Mouse (Mus musculus) G1E-ER4 (cell line): ENCODE measurements around the gene Rab15. TPM values are rescaled to one million over a fixed set of nuclear protein-coding genes. Genes with fewer than 3 reads are reported as not detected.

Source experiments
- GATA1 ChIP-seq: IDR thresholded peaks from one replicate; pipeline ENCODE4 v1.8.0; 2012; ENCODE audit warnings: low read length, inconsistent platforms
- polyA plus RNA-seq: library from polyadenylated mRNA; stranded (reverse); fragments of >175 nt; gene quantifications from 2 replicates; pipeline ENCODE4 v1.2.3, GENCODE M21; 2012

The Rab15 gene
- polyA plus RNA-seq, 1 experiment, result not detected

DNA sequence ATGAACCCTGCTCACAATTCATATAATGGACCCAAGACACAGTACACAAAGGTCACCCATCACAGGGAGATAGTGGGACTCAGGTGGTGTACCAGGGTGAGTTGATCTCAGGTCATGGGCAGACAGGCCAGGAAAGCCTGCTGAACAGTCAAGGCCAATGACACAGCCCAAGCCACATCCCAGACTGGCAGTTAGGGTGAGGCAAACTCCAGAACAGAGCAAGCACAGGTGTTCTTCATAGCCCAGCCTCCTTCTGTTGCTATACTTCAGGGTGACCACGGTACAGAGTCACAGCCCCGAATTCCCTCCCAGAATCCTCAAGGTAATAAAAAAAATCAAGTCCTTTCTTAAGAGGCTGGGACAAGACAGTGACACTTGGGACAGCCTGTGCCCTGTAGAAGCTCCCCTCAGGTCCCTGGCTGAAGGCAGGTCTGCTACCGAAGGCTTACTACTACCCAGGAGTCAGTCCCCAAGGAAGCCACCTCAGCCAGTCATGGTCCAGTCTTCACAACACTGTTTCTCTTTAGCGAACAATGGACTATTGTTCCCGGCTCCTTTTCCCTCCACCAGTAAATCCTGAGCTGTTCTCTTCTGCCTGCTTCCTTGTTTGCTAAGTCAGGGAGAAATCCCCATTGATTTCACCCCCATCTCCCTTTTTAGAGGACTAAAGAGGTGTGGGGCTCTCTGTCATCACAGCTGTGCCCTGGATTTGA is 24.5 kb downstream of the Rab15 start:
- no peak for TF ChIP-seq GATA1

DNA sequence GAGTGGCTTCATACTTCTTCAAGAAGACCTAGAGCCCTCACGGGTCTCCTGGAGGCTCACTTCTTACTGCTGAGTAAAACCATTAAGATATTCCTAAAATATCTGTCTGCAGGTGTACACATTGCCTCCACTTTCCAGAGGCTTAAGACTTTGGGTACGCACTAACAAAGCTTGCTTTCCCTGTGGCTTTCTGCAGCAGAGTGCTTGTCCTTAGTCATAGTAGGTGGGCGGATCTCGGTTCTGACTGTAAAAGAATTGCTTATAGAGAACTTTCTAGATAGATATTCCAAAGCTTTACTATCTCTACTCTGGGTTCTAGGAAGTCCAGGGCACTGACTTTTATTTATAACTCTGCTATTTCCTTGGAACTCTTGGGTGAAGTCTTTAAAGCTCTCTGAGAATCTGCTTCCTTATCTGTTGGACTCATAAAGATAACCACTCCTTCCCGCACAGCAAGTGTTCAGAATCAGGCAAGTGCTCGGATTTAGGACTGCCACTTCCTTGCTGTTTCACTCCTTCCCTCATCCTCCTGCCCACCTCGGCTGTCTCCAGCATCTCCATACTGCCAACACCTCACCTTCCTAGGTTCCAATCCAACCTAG is 25.7 kb downstream of the Rab15 start:
- no peak for TF ChIP-seq GATA1

GRCm38 (mm10) chr12:76795350-76795749 is 27.4 kb downstream of the Rab15 start, which contains the start of gene Gpx2:
Gene Gpx2, minus strand, starts transcription at chr12:76795554.
- no peak for TF ChIP-seq GATA1

GRCm38 (mm10) chr12:76790446-76791084 is 32.1 kb downstream of the Rab15 start:
- no peak for TF ChIP-seq GATA1

- TF ChIP-seq GATA1, result no peak
Measured at GRCm38 (mm10) chr12:76784056-76784619, 38.6 kb downstream of the Rab15 start.

DNA sequence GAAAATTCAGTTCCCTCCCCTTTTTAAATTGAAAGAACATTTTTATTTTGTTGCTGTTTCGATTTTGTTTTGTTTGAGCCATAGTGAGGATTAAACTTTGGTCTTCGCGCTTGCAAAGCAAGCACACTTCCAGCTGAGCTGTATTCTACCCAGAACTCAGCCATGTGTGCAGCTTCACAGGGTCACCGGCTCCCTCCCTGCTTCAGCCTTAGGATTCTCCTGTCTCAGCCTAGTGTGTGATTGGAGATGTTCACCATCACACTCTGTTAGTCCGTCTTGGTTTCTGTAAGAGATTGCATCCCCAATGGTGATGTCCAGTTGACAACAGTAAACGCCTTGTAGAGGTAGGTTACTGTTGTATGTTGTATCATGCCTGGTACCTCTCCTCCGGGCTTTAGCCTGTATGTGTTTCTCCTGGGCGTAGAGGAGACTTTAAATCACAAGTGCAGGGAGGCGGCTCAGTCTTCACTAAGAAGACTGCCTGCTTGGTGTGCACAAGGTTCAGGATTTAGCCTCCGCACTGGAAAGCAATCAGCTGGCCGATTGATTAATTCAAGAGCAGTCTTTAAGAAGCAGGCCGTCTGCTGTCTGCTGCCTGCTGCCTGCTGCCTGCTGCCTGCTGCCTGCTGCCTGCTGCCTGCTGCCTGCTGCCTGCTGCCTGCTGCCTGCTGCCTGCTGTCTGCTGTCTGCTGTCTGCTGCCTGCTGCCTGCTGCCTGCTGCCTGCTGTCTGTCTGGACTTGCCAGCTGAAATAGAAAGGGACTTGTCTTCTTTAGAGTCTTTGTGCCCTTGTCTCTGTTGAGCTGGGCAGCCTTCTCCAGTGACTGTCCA is 41.9 kb downstream of the Rab15 start:
- TF ChIP-seq GATA1, result no peak

- TF ChIP-seq GATA1, result no peak
Measured at GRCm38 (mm10) chr12:76779951-76780350, 42.8 kb downstream of the Rab15 start.

- TF ChIP-seq GATA1, result no peak
Measured at GRCm38 (mm10) chr12:76778305-76779083, 44.2 kb downstream of the Rab15 start.

GRCm38 (mm10) chr12:76777845-76778244 is 44.9 kb downstream of the Rab15 start:
- no peak for TF ChIP-seq GATA1

GRCm38 (mm10) chr12:76776898-76777297 is 45.8 kb downstream of the Rab15 start:
- peak; percentile 22 for TF ChIP-seq GATA1

DNA sequence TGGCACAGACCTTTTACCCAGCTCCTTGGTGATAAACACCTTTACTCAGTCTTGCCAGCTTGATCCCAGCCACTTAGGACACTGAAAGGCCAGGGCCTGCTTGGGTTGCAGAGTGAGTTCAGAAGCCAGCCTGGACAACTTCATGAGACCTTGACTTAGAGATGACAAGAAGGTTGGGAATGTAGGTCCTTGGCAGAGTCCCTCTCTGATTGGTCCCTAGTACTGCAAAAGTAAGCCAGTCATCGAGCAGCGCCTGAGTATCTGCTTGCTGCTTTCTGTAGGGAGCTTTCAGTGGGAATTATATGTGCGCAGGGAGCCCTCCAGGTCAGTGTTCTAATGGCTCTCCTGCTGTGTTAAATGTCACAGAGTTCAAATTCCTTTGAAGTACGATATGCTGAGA is 47.6 kb downstream of the Rab15 start:
- TF ChIP-seq GATA1, result no peak

DNA sequence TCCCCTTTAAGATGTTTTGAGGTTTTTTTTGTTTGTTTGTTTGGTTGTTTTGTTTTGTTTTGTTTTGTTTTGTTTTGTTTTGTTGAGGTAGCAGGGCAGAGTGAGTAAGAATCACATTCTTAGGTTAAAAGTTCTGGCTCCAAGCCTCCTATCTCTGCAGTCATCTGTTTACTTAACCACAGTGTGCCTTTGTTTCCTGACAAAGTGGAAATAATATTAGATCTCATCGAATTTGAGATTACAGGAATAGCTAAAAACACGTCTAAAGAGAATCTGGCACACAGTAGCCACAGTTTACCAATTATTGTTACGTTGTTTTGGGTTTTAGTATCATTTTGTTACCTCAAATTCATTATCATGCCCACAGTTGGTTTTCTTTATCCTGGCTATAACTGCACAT is 48.1 kb downstream of the Rab15 start:
- no peak for TF ChIP-seq GATA1

- TF ChIP-seq GATA1, result no peak
Measured at GRCm38 (mm10) chr12:76771540-76771939, 51.2 kb downstream of the Rab15 start.

- no peak for TF ChIP-seq GATA1
Measured at GRCm38 (mm10) chr12:76770841-76771500, 51.7 kb downstream of the Rab15 start.
